Mouse (Mus musculus): Measurements from ENCODE around the gene Art4. TPM values are rescaled to one million over a fixed set of nuclear protein-coding genes. Genes with fewer than 3 reads are reported as not detected.
A peak's percentile ranks its signal among the peaks of the same experiment; 100 is the strongest.
"Not testable (repeated sequence)": the region's sequence is repeated elsewhere in the genome, so short reads cannot be mapped to it uniquely, and the experiment has no call there.

Art4 gene
- polyA plus RNA-seq, 1 experiment from 2014 or later: 3.3 TPM

GRCm38 (mm10) chr6:136894532-136895339 lies 37.2 kb upstream of the Art4 start:
- 42% methylated on average over 15 of the region's 15 CpGs for WGBS
- H3K27me3 ChIP-seq: no peaks in the 10 kb centered on the region
- no peaks in the 10 kb centered on the region for H3K9me3 ChIP-seq (replicated peaks)
- H3K36me3 ChIP-seq: no peaks in the 10 kb centered on the region
- ATAC-seq (ENCODE audit: insufficient number of reproducible peaks, low FRiP score, low TSS enrichment, low read depth): no peak
- H3K4me2 ChIP-seq (replicated peaks): no peak overlapping the region
- H3K27ac ChIP-seq (replicated peaks): peak overlapping the region; percentile 58; the same call in 1 of the 2 replicates
- H3K4me1 ChIP-seq: peaks cover 20% of the 10 kb centered on the region
- H3K4me3 ChIP-seq (replicated peaks): no peak overlapping the region
- no peak overlapping the region for H3K9ac ChIP-seq

GRCm38 (mm10) chr6:136892002-136892401 lies 34.5 kb upstream of the Art4 start:
- Histone ChIP-seq H3K9me3 (replicated peaks) (no peaks in the 10 kb centered on the region), H3K4me3 (replicated peaks) (no peak overlapping the region), H3K27ac (replicated peaks) (no peak overlapping the region), H3K4me1 (peaks cover 9% of the 10 kb centered on the region), H3K4me2 (replicated peaks) (no peak overlapping the region), H3K27me3 (no peaks in the 10 kb centered on the region), H3K9ac (no peak overlapping the region), H3K36me3 (no peaks in the 10 kb centered on the region)
- ATAC-seq (ENCODE audit: insufficient number of reproducible peaks, low FRiP score, low TSS enrichment, low read depth): no peak
- 92% methylated on average over 2 of the region's 2 CpGs for WGBS

- Histone ChIP-seq H3K9me3 (replicated peaks) (no peaks in the 10 kb centered on the region), H3K27me3 (no peaks in the 10 kb centered on the region), H3K36me3 (no peaks in the 10 kb centered on the region), H3K27ac (replicated peaks) (no peak overlapping the region), H3K4me3 (replicated peaks) (no peak overlapping the region), H3K4me2 (replicated peaks) (no peak overlapping the region), H3K9ac (no peak overlapping the region), H3K4me1 (peaks cover 3% of the 10 kb centered on the region; the same call in 1 of the 2 replicates)
- 91% methylated on average over 6 of the region's 6 CpGs for WGBS
- no peak for ATAC-seq (ENCODE audit: insufficient number of reproducible peaks, low FRiP score, low TSS enrichment, low read depth)
Observed at GRCm38 (mm10) chr6:136889554-136889953, 32.0 kb upstream of the Art4 start.

GRCm38 (mm10) chr6:136889067-136889466 lies 31.5 kb upstream of the Art4 start:
- Histone ChIP-seq H3K4me3 (replicated peaks) (no peak overlapping the region), H3K4me2 (replicated peaks) (no peak overlapping the region), H3K4me1 (no peaks in the 10 kb centered on the region), H3K36me3 (no peaks in the 10 kb centered on the region), H3K9ac (no peak overlapping the region), H3K27ac (replicated peaks) (no peak overlapping the region), H3K27me3 (no peaks in the 10 kb centered on the region), H3K9me3 (replicated peaks) (no peaks in the 10 kb centered on the region)
- WGBS: 87% methylated on average over 6 of the region's 6 CpGs
- no peak for ATAC-seq (ENCODE audit: insufficient number of reproducible peaks, low FRiP score, low TSS enrichment, low read depth)

GRCm38 (mm10) chr6:136887854-136888253 lies 30.3 kb upstream of the Art4 start:
- Histone ChIP-seq H3K9me3 (replicated peaks) (no peaks in the 10 kb centered on the region), H3K27ac (replicated peaks) (no peak overlapping the region), H3K27me3 (no peaks in the 10 kb centered on the region), H3K4me2 (replicated peaks) (no peak overlapping the region), H3K4me3 (replicated peaks) (no peak overlapping the region), H3K9ac (no peak overlapping the region), H3K4me1 (no peaks in the 10 kb centered on the region), H3K36me3 (no peaks in the 10 kb centered on the region)
- 61% methylated on average over 9 of the region's 9 CpGs for WGBS
- ATAC-seq (ENCODE audit: insufficient number of reproducible peaks, low FRiP score, low TSS enrichment, low read depth): no peak

GRCm38 (mm10) chr6:136884766-136885165 lies 27.2 kb upstream of the Art4 start:
- H3K4me3 ChIP-seq (replicated peaks); H3K27ac ChIP-seq (replicated peaks); H3K9me3 ChIP-seq (replicated peaks); H3K9ac ChIP-seq; H3K36me3 ChIP-seq; H3K27me3 ChIP-seq; H3K4me2 ChIP-seq (replicated peaks); ATAC-seq (ENCODE audit: insufficient number of reproducible peaks, low FRiP score, low TSS enrichment, low read depth): not testable (repeated sequence)
- WGBS: 50% methylated on average over 1 of the region's 1 CpGs
- peaks cover 11% of the 10 kb centered on the region; the same call in 1 of the 2 replicates for H3K4me1 ChIP-seq

GRCm38 (mm10) chr6:136883961-136884360 lies 26.4 kb upstream of the Art4 start:
- no peaks in the 10 kb centered on the region for H3K27me3 ChIP-seq
- 96% methylated on average over 6 of the region's 6 CpGs for WGBS
- H3K36me3 ChIP-seq: no peaks in the 10 kb centered on the region
- peaks cover 11% of the 10 kb centered on the region; the same call in 1 of the 2 replicates for H3K4me1 ChIP-seq
- no peak for ATAC-seq (ENCODE audit: insufficient number of reproducible peaks, low FRiP score, low TSS enrichment, low read depth)
- no peaks in the 10 kb centered on the region for H3K9me3 ChIP-seq (replicated peaks)
- no peak overlapping the region for H3K4me2 ChIP-seq (replicated peaks)
- no peak overlapping the region for H3K27ac ChIP-seq (replicated peaks)
- H3K9ac ChIP-seq: no peak overlapping the region
- H3K4me3 ChIP-seq (replicated peaks): no peak overlapping the region

GRCm38 (mm10) chr6:136883431-136883915 lies 25.9 kb upstream of the Art4 start:
- Histone ChIP-seq H3K4me2 (replicated peaks) (no peak overlapping the region), H3K9ac (no peak overlapping the region), H3K4me3 (replicated peaks) (no peak overlapping the region), H3K27me3 (no peaks in the 10 kb centered on the region), H3K9me3 (replicated peaks) (no peaks in the 10 kb centered on the region), H3K36me3 (no peaks in the 10 kb centered on the region), H3K27ac (replicated peaks) (no peak overlapping the region), H3K4me1 (peaks cover 11% of the 10 kb centered on the region; the same call in 1 of the 2 replicates)
- ATAC-seq (ENCODE audit: insufficient number of reproducible peaks, low FRiP score, low TSS enrichment, low read depth): no peak
- 71% methylated on average over 3 of the region's 3 CpGs for WGBS

GRCm38 (mm10) chr6:136881678-136882077 lies 24.1 kb upstream of the Art4 start:
- no peak for ATAC-seq (ENCODE audit: insufficient number of reproducible peaks, low FRiP score, low TSS enrichment, low read depth)
- Histone ChIP-seq H3K9me3 (replicated peaks) (no peaks in the 10 kb centered on the region), H3K27ac (replicated peaks) (no peak overlapping the region), H3K36me3 (no peaks in the 10 kb centered on the region), H3K4me2 (replicated peaks) (no peak overlapping the region), H3K9ac (no peak overlapping the region), H3K4me1 (peaks cover 11% of the 10 kb centered on the region; the same call in 1 of the 2 replicates), H3K4me3 (replicated peaks) (no peak overlapping the region), H3K27me3 (no peaks in the 10 kb centered on the region)
- 33% methylated on average over 8 of the region's 8 CpGs for WGBS

- Histone ChIP-seq H3K4me2 (replicated peaks) (peak within 1 kb of the TSS; percentile 45), H3K9me3 (replicated peaks) (no peaks in the 10 kb centered on the region), H3K36me3 (no peaks in the 10 kb centered on the region), H3K4me1 (peaks cover 22% of the 10 kb centered on the region), H3K9ac (peak within 1 kb of the TSS; percentile 21; the same call in 1 of the 2 replicates), H3K27ac (replicated peaks) (peak within 1 kb of the TSS; percentile 78), H3K27me3 (no peaks in the 10 kb centered on the region), H3K4me3 (replicated peaks) (peak within 1 kb of the TSS; percentile 41)
- ATAC-seq (ENCODE audit: insufficient number of reproducible peaks, low FRiP score, low TSS enrichment, low read depth): peak; percentile 87
- 18% methylated on average over 9 of the region's 9 CpGs for WGBS
Observed at GRCm38 (mm10) chr6:136875670-136876069, 18.1 kb upstream of the Art4 start, which contains the start of gene Mgp. Gene Mgp (minus strand): TSS chr6:136875823.

- peaks cover 22% of the 10 kb centered on the region for H3K4me1 ChIP-seq
- ATAC-seq (ENCODE audit: insufficient number of reproducible peaks, low FRiP score, low TSS enrichment, low read depth): no peak
- H3K4me2 ChIP-seq (replicated peaks): peak overlapping the region; percentile 18
- peak overlapping the region; percentile 26 for H3K4me3 ChIP-seq (replicated peaks)
- no peaks in the 10 kb centered on the region for H3K36me3 ChIP-seq
- H3K27ac ChIP-seq (replicated peaks): peak overlapping the region; percentile 71
- H3K9me3 ChIP-seq (replicated peaks): no peaks in the 10 kb centered on the region
- no peaks in the 10 kb centered on the region for H3K27me3 ChIP-seq
- WGBS: 9% methylated on average over 8 of the region's 8 CpGs
- 0 out of 2 replicates have a peak overlapping the region, but pooled peaks have one; percentile 9 for H3K9ac ChIP-seq
Observed at GRCm38 (mm10) chr6:136874599-136874998, 17.1 kb upstream of the Art4 start.

Data from embryonic facial prominence, embryonic 15.5 days (tissue).